Mouse (Mus musculus) bone marrow macrophage, adult 2 months (primary cell): ENCODE results near the gene Tnfsf11.

Experiments used
- CTCF ChIP-seq: IDR thresholded peaks from 2 replicates; pipeline ENCODE4 v1.5.1; 2012; ENCODE audit warnings: low read depth, mild to moderate bottlenecking, low read length, moderate library complexity
- POLR2A ChIP-seq: IDR thresholded peaks from 2 replicates; pipeline ENCODE4 v1.6.1; 2012; ENCODE audit warnings: mild to moderate bottlenecking, low read depth, low read length, borderline replicate concordance

DNA sequence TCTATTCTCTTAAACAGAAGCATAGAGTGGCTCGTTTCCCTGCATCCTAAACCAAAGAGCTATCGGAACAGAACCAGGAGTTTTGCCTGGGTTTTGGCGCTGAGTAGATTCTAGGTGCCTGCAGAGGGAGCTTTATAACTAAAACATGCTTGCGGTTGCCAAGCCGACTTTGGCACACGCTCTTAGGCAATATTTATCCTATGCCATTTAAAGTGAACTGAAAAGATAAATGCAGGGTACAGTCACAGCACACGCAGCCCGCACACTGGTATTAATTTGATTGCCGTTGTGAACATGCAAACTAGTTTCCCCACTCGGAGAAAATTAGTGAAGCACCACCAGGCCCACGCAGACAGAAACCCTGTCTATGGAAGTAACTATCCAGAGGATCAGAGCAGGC is 25.4 kb downstream of the Tnfsf11 start:
- TF ChIP-seq POLR2A (no peak), CTCF (no peak)
